Mouse (Mus musculus): ENCODE measurements at regions not wholly inside any gene's neighbourhood (a gene's known extent, or its start where the extent isn't known, plus 50 kb on each side); places are given as distances from the start of the nearest gene placed in this dataset.

DNA sequence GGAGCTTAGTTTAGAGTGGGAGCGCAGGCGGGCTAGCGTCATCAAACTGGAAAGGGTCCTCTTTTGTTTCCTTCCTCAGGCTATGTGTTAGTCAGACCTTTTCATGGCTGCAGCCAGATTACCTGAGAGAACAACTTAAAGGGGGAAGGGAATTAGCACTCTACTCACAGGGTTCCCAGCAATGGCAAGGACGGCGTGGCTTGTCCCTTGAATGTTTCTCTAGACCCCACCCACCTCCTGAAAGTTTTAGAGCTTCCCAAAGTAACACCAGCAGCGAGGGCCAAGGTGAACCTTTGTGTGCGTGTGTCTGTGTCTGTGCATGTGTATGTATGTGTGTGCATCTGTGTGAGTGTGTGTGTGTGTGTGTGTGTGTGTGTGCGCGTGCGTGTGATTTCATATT, 1151.0 kb upstream of the Gulo start:
- Histone ChIP-seq H3K36me3 (ENCODE audit: control insufficient read depth, insufficient read depth, low read length) (no peaks in the 10 kb centered on the region), H3K9me3 (replicated peaks; ENCODE audit: control insufficient read depth, low read length, poor library complexity, severe bottlenecking) (no peaks in the 10 kb centered on the region), H3K4me1 (ENCODE audit: control insufficient read depth, insufficient read depth, low read length) (no peaks in the 10 kb centered on the region), H3K9ac (ENCODE audit: low read depth, low read length) (no peak overlapping the region), H3K27ac (ENCODE audit: low read length) (no peak overlapping the region), H3K4me2 (ENCODE audit: low read length) (no peak overlapping the region), H3K4me3 (ENCODE audit: low read depth, low read length) (no peak overlapping the region), H3K27me3 (ENCODE audit: control insufficient read depth, insufficient read depth, low read depth, low read length) (no peaks in the 10 kb centered on the region)
- no peak for ATAC-seq
- WGBS: 91% methylated on average over 10 of the region's 10 CpGs

GRCm38 (mm10) chr14:67158867-67159266, 1149.9 kb upstream of the Gulo start:
- Histone ChIP-seq H3K9ac (ENCODE audit: low read depth, low read length) (no peak overlapping the region), H3K4me2 (ENCODE audit: low read length) (no peak overlapping the region), H3K4me1 (ENCODE audit: control insufficient read depth, insufficient read depth, low read length) (no peaks in the 10 kb centered on the region), H3K4me3 (ENCODE audit: low read depth, low read length) (no peak overlapping the region), H3K27me3 (ENCODE audit: control insufficient read depth, insufficient read depth, low read depth, low read length) (no peaks in the 10 kb centered on the region), H3K9me3 (replicated peaks; ENCODE audit: control insufficient read depth, low read length, poor library complexity, severe bottlenecking) (no peaks in the 10 kb centered on the region), H3K36me3 (ENCODE audit: control insufficient read depth, insufficient read depth, low read length) (no peaks in the 10 kb centered on the region), H3K27ac (ENCODE audit: low read length) (no peak overlapping the region)
- no peak for ATAC-seq
- 91% methylated on average over 8 of the region's 9 CpGs for WGBS

GRCm38 (mm10) chr14:67156366-67156765, 1147.4 kb upstream of the Gulo start:
- H3K27ac ChIP-seq (ENCODE audit: low read length): no peak overlapping the region
- WGBS: 74% methylated on average over 8 of the region's 8 CpGs
- H3K36me3 ChIP-seq (ENCODE audit: control insufficient read depth, insufficient read depth, low read length): no peaks in the 10 kb centered on the region
- no peak overlapping the region for H3K9ac ChIP-seq (ENCODE audit: low read depth, low read length)
- H3K4me1 ChIP-seq (ENCODE audit: control insufficient read depth, insufficient read depth, low read length): no peaks in the 10 kb centered on the region
- ATAC-seq: no peak
- no peaks in the 10 kb centered on the region for H3K9me3 ChIP-seq (replicated peaks; ENCODE audit: control insufficient read depth, low read length, poor library complexity, severe bottlenecking)
- H3K4me2 ChIP-seq (ENCODE audit: low read length): no peak overlapping the region
- H3K4me3 ChIP-seq (ENCODE audit: low read depth, low read length): no peak overlapping the region
- no peaks in the 10 kb centered on the region for H3K27me3 ChIP-seq (ENCODE audit: control insufficient read depth, insufficient read depth, low read depth, low read length)

DNA sequence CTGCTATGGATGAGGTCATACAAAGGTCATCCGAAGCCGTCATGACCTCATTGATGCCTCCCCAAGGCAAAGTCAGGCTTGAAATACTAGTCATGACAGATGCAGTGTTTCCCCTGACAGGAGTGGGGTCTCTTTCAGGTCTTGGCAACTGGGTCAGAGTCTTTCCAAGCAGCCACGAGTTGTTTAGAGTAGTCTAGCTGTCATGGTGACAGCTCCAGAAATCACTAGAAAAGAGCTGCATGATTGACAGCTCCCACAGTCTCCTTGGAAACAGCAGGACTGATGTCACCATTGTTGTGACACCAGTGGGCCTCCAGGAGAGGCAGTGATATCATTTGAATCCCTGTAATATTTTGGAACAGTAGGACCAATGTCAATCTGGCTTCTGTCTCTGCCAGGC, 1144.6 kb upstream of the Gulo start:
- no peak for ATAC-seq

DNA sequence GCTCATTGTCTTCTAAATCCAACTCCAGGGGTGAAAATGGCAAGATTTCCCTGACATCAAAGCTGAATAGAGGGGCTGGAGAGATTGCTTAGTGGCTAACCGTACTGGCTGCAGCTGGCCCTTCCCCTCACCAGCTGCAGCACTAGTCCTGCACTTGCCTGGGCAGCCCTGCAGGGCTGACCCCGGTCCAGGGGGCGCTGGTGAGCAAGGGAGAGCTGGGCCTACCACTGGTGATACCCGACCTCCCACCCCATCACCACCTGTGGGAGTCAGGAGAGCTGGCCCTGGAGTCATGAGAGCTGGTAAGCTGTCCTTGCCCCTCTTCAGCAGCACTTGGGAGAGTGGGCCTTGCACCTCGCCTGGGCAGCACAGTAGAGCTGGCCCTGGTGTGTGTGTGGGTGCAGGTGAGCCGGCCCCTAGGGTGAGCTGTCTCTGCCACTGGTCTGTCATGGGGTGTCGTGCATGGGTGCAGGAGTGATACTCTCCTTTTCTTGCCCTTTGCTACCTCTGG, 1141.0 kb upstream of the Gulo start:
- Histone ChIP-seq H3K4me1 (ENCODE audit: control insufficient read depth, insufficient read depth, low read length) (no peaks in the 10 kb centered on the region), H3K27ac (ENCODE audit: low read length) (no peak overlapping the region), H3K4me3 (ENCODE audit: low read depth, low read length) (no peak overlapping the region), H3K27me3 (ENCODE audit: control insufficient read depth, insufficient read depth, low read depth, low read length) (no peaks in the 10 kb centered on the region), H3K9me3 (replicated peaks; ENCODE audit: control insufficient read depth, low read length, poor library complexity, severe bottlenecking) (no peaks in the 10 kb centered on the region), H3K4me2 (ENCODE audit: low read length) (no peak overlapping the region), H3K36me3 (ENCODE audit: control insufficient read depth, insufficient read depth, low read length) (no peaks in the 10 kb centered on the region), H3K9ac (ENCODE audit: low read depth, low read length) (no peak overlapping the region)
- 49% methylated on average over 7 of the region's 7 CpGs for WGBS
- ATAC-seq: no peak

More for the DNA sequence above, 1144.6 kb upstream of the Gulo start:
- no peak overlapping the region for H3K4me3 ChIP-seq (ENCODE audit: low read depth, low read length)
- H3K4me2 ChIP-seq (ENCODE audit: low read length): no peak overlapping the region
- no peaks in the 10 kb centered on the region for H3K4me1 ChIP-seq (ENCODE audit: control insufficient read depth, insufficient read depth, low read length)
- H3K36me3 ChIP-seq (ENCODE audit: control insufficient read depth, insufficient read depth, low read length): no peaks in the 10 kb centered on the region
- H3K27ac ChIP-seq (ENCODE audit: low read length): no peak overlapping the region
- H3K9ac ChIP-seq (ENCODE audit: low read depth, low read length): no peak overlapping the region
- 67% methylated on average over 3 of the region's 3 CpGs for WGBS
- no peaks in the 10 kb centered on the region for H3K27me3 ChIP-seq (ENCODE audit: control insufficient read depth, insufficient read depth, low read depth, low read length)
- H3K9me3 ChIP-seq (replicated peaks; ENCODE audit: control insufficient read depth, low read length, poor library complexity, severe bottlenecking): no peaks in the 10 kb centered on the region

GRCm38 (mm10) chr14:67149091-67149490, 1140.1 kb upstream of the Gulo start:
- H3K4me1 ChIP-seq (ENCODE audit: control insufficient read depth, insufficient read depth, low read length): no peaks in the 10 kb centered on the region
- H3K9ac ChIP-seq (ENCODE audit: low read depth, low read length): no peak overlapping the region
- no peak overlapping the region for H3K27ac ChIP-seq (ENCODE audit: low read length)
- no peak overlapping the region for H3K4me3 ChIP-seq (ENCODE audit: low read depth, low read length)
- no peak for ATAC-seq
- H3K4me2 ChIP-seq (ENCODE audit: low read length): no peak overlapping the region
- WGBS: 90% methylated on average over 8 of the region's 8 CpGs
- H3K36me3 ChIP-seq (ENCODE audit: control insufficient read depth, insufficient read depth, low read length): no peaks in the 10 kb centered on the region
- H3K9me3 ChIP-seq (replicated peaks; ENCODE audit: control insufficient read depth, low read length, poor library complexity, severe bottlenecking): no peaks in the 10 kb centered on the region
- H3K27me3 ChIP-seq (ENCODE audit: control insufficient read depth, insufficient read depth, low read depth, low read length): no peaks in the 10 kb centered on the region

- WGBS: 92% methylated on average over 12 of the region's 12 CpGs
- Histone ChIP-seq H3K4me3 (ENCODE audit: low read depth, low read length) (no peak overlapping the region), H3K4me1 (ENCODE audit: control insufficient read depth, insufficient read depth, low read length) (peaks cover 6% of the 10 kb centered on the region), H3K9ac (ENCODE audit: low read depth, low read length) (no peak overlapping the region), H3K36me3 (ENCODE audit: control insufficient read depth, insufficient read depth, low read length) (no peaks in the 10 kb centered on the region), H3K27me3 (ENCODE audit: control insufficient read depth, insufficient read depth, low read depth, low read length) (no peaks in the 10 kb centered on the region), H3K27ac (ENCODE audit: low read length) (no peak overlapping the region), H3K9me3 (replicated peaks; ENCODE audit: control insufficient read depth, low read length, poor library complexity, severe bottlenecking) (no peaks in the 10 kb centered on the region), H3K4me2 (ENCODE audit: low read length) (no peak overlapping the region)
- ATAC-seq: no peak
Measured at GRCm38 (mm10) chr14:67146602-67147001, 1137.6 kb upstream of the Gulo start.

GRCm38 (mm10) chr14:67145046-67145445, 1136.0 kb upstream of the Gulo start:
- no peak for ATAC-seq
- H3K9ac ChIP-seq (ENCODE audit: low read depth, low read length): no peak overlapping the region
- H3K27me3 ChIP-seq (ENCODE audit: control insufficient read depth, insufficient read depth, low read depth, low read length): no peaks in the 10 kb centered on the region
- no peak overlapping the region for H3K27ac ChIP-seq (ENCODE audit: low read length)
- 91% methylated on average over 6 of the region's 6 CpGs for WGBS
- no peak overlapping the region for H3K4me3 ChIP-seq (ENCODE audit: low read depth, low read length)
- no peaks in the 10 kb centered on the region for H3K9me3 ChIP-seq (replicated peaks; ENCODE audit: control insufficient read depth, low read length, poor library complexity, severe bottlenecking)
- H3K4me2 ChIP-seq (ENCODE audit: low read length): no peak overlapping the region
- H3K4me1 ChIP-seq (ENCODE audit: control insufficient read depth, insufficient read depth, low read length): peaks cover 10% of the 10 kb centered on the region
- no peaks in the 10 kb centered on the region for H3K36me3 ChIP-seq (ENCODE audit: control insufficient read depth, insufficient read depth, low read length)

GRCm38 (mm10) chr14:67144461-67144985, 1135.5 kb upstream of the Gulo start:
- no peak overlapping the region for H3K9ac ChIP-seq (ENCODE audit: low read depth, low read length)
- H3K4me1 ChIP-seq (ENCODE audit: control insufficient read depth, insufficient read depth, low read length): peaks cover 10% of the 10 kb centered on the region
- no peaks in the 10 kb centered on the region for H3K9me3 ChIP-seq (replicated peaks; ENCODE audit: control insufficient read depth, low read length, poor library complexity, severe bottlenecking)
- H3K4me2 ChIP-seq (ENCODE audit: low read length): no peak overlapping the region
- no peak overlapping the region for H3K4me3 ChIP-seq (ENCODE audit: low read depth, low read length)
- no peak overlapping the region for H3K27ac ChIP-seq (ENCODE audit: low read length)
- 82% methylated on average over 4 of the region's 4 CpGs for WGBS
- no peaks in the 10 kb centered on the region for H3K27me3 ChIP-seq (ENCODE audit: control insufficient read depth, insufficient read depth, low read depth, low read length)
- H3K36me3 ChIP-seq (ENCODE audit: control insufficient read depth, insufficient read depth, low read length): no peaks in the 10 kb centered on the region
- ATAC-seq: no peak

Measured in midbrain, embryonic 16.5 days (tissue).